Mouse (Mus musculus) forebrain, postnatal 0 days (tissue): Measurements from ENCODE around the gene Galc. TPM values are rescaled to one million over a fixed set of nuclear protein-coding genes. Genes with fewer than 3 reads are reported as not detected.

ENCODE experiments used
- ATAC-seq: fragments of 200-750 bp; cut with Nextera tagmentation; 2 replicates; pipeline ENCODE4 v1.8.0; 2017; ENCODE audit warnings: mild to moderate bottlenecking, moderate library complexity
- DNase-seq: peaks from one replicate; pipeline ENCODE4 v3.0.0-alpha.2; 2015
- H3K27ac ChIP-seq: fragments of 300-500 bp; sonication (generic); 2 replicates; pipeline ENCODE4 v1.5.1; 2014; ENCODE audit warnings: low read depth, mild to moderate bottlenecking, antibody characterized with exemption, low read length, moderate library complexity, mixed read lengths
- H3K27me3 ChIP-seq: fragments of 300-500 bp; sonication (generic); 2 replicates; pipeline ENCODE4 v1.6.1; 2014; ENCODE audit warnings: mild to moderate bottlenecking, low read length, mixed read lengths; ENCODE audit not compliant: insufficient read depth
- H3K36me3 ChIP-seq: fragments of 300-500 bp; sonication (generic); 2 replicates; pipeline ENCODE4 v1.6.1; 2014; ENCODE audit warnings: mild to moderate bottlenecking, moderate library complexity; ENCODE audit not compliant: insufficient read depth
- H3K4me1 ChIP-seq: fragments of 300-500 bp; sonication (generic); 2 replicates; pipeline ENCODE4 v1.6.1; 2014; ENCODE audit warnings: antibody characterized with exemption; ENCODE audit not compliant: insufficient read depth
- H3K4me2 ChIP-seq: fragments of 300-500 bp; sonication (generic); 2 replicates; pipeline ENCODE4 v1.6.1; 2014; ENCODE audit warnings: low read depth, mild to moderate bottlenecking, moderate library complexity
- H3K4me3 ChIP-seq: fragments of 300-500 bp; sonication (generic); 2 replicates; pipeline ENCODE4 v1.5.1; 2014; ENCODE audit warnings: low read depth, low read length, mixed read lengths
- H3K9ac ChIP-seq: fragments of 300-500 bp; sonication (generic); 2 replicates; pipeline ENCODE4 v1.6.1; 2014; ENCODE audit warnings: mild to moderate bottlenecking
- H3K9me3 ChIP-seq: fragments of 300-500 bp; sonication (generic); 2 replicates; pipeline ENCODE4 v1.6.1; 2016; ENCODE audit warnings: low read length
- CTCF ChIP-seq: sonication (generic); IDR thresholded peaks from 2 replicates; pipeline ENCODE4 v1.5.1; 2016; ENCODE audit warnings: antibody characterized with exemption, control low read depth, low read depth
- WGBS: fragments of 180-500 bp; shearing (Covaris S2); extraction: QIAGEN DNeasy Blood & Tissue Kit; methylation state at CpG from one replicate; pipeline ENCODE4 v1.1.7; 2014; 5-methylcytosine and 5-hydroxymethylcytosine counted together
- polyA plus RNA-seq: library from polyadenylated mRNA; unstranded; fragments of >200 nt; fragmentation: Nextera tagmentation; extraction: Ambion mirVana; gene quantifications from 2 replicates; pipeline ENCODE4 v1.2.1, GENCODE M21; 2015
- total RNA-seq: library from RNA; depleted of rRNA; stranded (reverse); fragments of >200 nt; gene quantifications from 2 replicates; pipeline ENCODE4 v1.2.3, GENCODE M21; 2014

The Galc gene
- total and polyA plus RNA-seq, 2 experiments from 2014 or later, result 10.2 to 15.3 TPM

- DNase-seq (no peak), ATAC-seq (no peak)
- WGBS, result 85% methylated on average over 17 of the region's 17 CpGs
- no peak overlapping the region for H3K27ac ChIP-seq
- no peak for TF ChIP-seq CTCF
- no peaks in the 10 kb centered on the region for H3K36me3 ChIP-seq
- no peak overlapping the region for H3K9ac ChIP-seq
- H3K4me2 ChIP-seq, result no peak overlapping the region
- no peaks in the 10 kb centered on the region for H3K4me1 ChIP-seq
- H3K4me3 ChIP-seq, result no peak overlapping the region
- H3K27me3 ChIP-seq, result no peaks in the 10 kb centered on the region
- no peaks in the 10 kb centered on the region for H3K9me3 ChIP-seq
These were observed 10.8 kb upstream of the Galc start for GRCm38 (mm10) chr12:98269791-98270745.

GRCm38 (mm10) chr12:98268441-98269369, 9.4 kb upstream of the Galc start, which contains the start of gene Gpr65:
Gpr65 (plus strand) TSS chr12:98268635.
- Histone ChIP-seq H3K9ac (no peak within 1 kb of the TSS), H3K27ac (no peak within 1 kb of the TSS), H3K27me3 (no peaks in the 10 kb centered on the region), H3K4me1 (no peaks in the 10 kb centered on the region), H3K36me3 (no peaks in the 10 kb centered on the region), H3K9me3 (no peaks in the 10 kb centered on the region), H3K4me2 (no peak within 1 kb of the TSS), H3K4me3 (no peak within 1 kb of the TSS)
- DNase-seq, result no peak
- WGBS, result 91% methylated on average over 13 of the region's 13 CpGs
- no peak for ATAC-seq
- TF ChIP-seq CTCF, result no peak

- Histone ChIP-seq H3K4me3 (no peak overlapping the region), H3K27me3 (no peaks in the 10 kb centered on the region), H3K4me2 (no peak overlapping the region), H3K9ac (no peak overlapping the region), H3K9me3 (no peaks in the 10 kb centered on the region), H3K4me1 (no peaks in the 10 kb centered on the region), H3K36me3 (no peaks in the 10 kb centered on the region), H3K27ac (no peak overlapping the region)
- no peak for DNase-seq
- no peak for TF ChIP-seq CTCF
- ATAC-seq, result no peak
- 83% methylated on average over 9 of the region's 9 CpGs for WGBS
These were observed 6.4 kb upstream of the Galc start for GRCm38 (mm10) chr12:98265697-98266096.

DNA sequence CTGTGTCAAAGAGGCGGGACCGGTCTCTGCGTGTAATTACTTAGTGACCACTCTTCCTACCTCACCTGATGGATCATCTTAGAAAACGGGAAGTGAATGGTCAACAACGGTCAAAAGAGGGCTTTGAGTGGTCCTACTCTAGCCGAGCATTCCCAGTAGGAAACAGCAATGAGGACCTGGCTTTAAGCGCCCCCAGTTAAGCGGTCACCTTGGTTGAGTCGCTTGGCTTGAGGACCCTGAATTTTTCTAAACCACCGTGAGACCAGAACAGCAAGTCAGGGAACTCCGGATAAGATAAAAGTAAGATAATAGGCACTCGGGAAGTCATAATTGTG, 226 bp upstream of the Galc start:
- WGBS, result 3% methylated on average over 12 of the region's 12 CpGs
- H3K27ac ChIP-seq, result no peak overlapping the region
- H3K4me2 ChIP-seq, result peak overlapping the region; percentile 71
- TF ChIP-seq CTCF, result no peak
- no peaks in the 10 kb centered on the region for H3K9me3 ChIP-seq
- H3K4me3 ChIP-seq, result peak overlapping the region; percentile 89
- ATAC-seq (peak; percentile 12; the same call in 1 of the 2 replicates), DNase-seq (no peak)
- no peaks in the 10 kb centered on the region for H3K4me1 ChIP-seq
- H3K27me3 ChIP-seq, result no peaks in the 10 kb centered on the region
- 0 out of 2 replicates have a peak, but pooled peaks cover 4% of the 10 kb centered on the region for H3K36me3 ChIP-seq
- H3K9ac ChIP-seq, result peak overlapping the region; percentile 97

DNA sequence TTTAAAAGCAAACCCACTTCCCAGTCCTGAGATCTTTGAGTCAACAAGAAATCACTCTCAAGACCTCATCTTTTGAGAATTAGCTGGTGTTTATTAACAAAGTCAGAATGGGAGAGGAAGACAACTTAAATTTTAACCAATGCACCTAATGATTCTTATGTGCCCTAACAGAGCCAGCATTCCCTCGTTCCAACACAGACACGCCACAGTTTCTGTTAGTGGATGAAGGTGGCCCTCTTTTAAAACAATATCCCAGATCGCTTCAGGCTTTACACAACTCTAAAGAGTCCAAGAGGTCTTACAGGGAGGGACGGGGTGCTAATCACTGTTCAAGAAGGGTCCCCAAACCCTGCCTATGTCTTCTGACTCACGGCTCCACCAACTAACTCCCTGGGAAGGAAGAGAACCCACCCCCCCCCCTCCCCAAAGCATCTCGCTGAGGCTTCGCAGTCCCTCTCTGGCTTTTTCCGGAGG, 851 bp downstream of the Galc start:
- H3K9me3 ChIP-seq, result no peaks in the 10 kb centered on the region
- H3K4me3 ChIP-seq, result peak overlapping the region; percentile 89
- peak overlapping the region; percentile 71 for H3K4me2 ChIP-seq
- H3K4me1 ChIP-seq, result no peaks in the 10 kb centered on the region
- H3K36me3 ChIP-seq, result 0 out of 2 replicates have a peak, but pooled peaks cover 8% of the 10 kb centered on the region
- no peak; the same call in 1 of the 2 replicates for ATAC-seq
- H3K27ac ChIP-seq, result peak overlapping the region; percentile 95
- no peaks in the 10 kb centered on the region for H3K27me3 ChIP-seq
- under 1% methylated on average over 8 of the region's 8 CpGs for WGBS
- DNase-seq, result no peak
- no peak for TF ChIP-seq CTCF
- H3K9ac ChIP-seq, result peak overlapping the region; percentile 97

DNA sequence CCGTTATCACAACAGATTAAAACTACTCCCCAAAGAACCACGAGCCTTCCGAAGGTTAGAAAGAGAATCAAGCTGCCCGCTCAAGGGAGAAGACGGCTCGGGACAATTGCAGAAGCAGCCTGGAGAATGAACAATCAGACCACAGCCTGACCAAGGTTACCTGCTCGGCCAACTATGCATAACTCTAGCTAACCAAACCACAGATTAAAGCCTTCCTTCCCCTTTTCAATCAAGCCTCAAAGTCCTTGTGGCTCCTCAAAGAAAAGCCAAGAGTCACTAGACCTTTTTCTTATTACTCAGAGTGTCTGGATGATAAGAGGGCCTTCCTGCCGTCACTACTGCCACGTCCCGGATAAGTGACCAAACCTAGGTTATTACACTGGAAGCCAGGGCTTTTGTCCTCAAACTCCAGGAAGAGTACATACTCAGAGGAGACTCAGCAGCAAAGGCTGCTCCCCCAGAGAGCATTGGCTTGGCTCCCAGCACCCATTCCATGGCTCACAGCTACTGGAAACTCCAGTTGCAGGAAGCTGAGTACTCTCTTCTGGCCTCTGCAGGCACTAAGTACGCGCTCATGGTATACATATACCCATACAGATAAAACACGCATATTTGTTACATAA, 3.8 kb downstream of the Galc start:
- DNase-seq (no peak), ATAC-seq (no peak)
- Histone ChIP-seq H3K27me3 (no peaks in the 10 kb centered on the region), H3K36me3 (0 out of 2 replicates have a peak, but pooled peaks cover 8% of the 10 kb centered on the region), H3K4me2 (no peak overlapping the region), H3K27ac (no peak overlapping the region), H3K4me3 (no peak overlapping the region), H3K9me3 (no peaks in the 10 kb centered on the region), H3K9ac (no peak overlapping the region), H3K4me1 (no peaks in the 10 kb centered on the region)
- TF ChIP-seq CTCF, result no peak
- WGBS, result 88% methylated on average over 13 of the region's 13 CpGs
